Mouse (Mus musculus) ES-E14 (cell line): Measurements from ENCODE around the gene Rtp3. TPM values are rescaled to one million over a fixed set of nuclear protein-coding genes. Genes with fewer than 3 reads are reported as not detected.

ENCODE experiments used
- DNase-seq: peaks from one replicate; pipeline ENCODE4 v3.0.0-alpha.2; 2013; ENCODE audit warnings: low read depth, low spot score
- H3K27ac ChIP-seq: 2 replicates; pipeline ENCODE4 v1.5.1; 2012; ENCODE audit warnings: low read depth, mild to moderate bottlenecking, low read length, moderate library complexity, mixed read lengths; ENCODE audit not compliant: poor library complexity, insufficient read depth, severe bottlenecking
- H3K36me3 ChIP-seq: 2 replicates; pipeline ENCODE4 v1.6.1; 2012; ENCODE audit warnings: mild to moderate bottlenecking, low read length, moderate library complexity, mixed read lengths; ENCODE audit not compliant: control insufficient read depth, poor library complexity, insufficient read depth, severe bottlenecking
- H3K4me1 ChIP-seq, 2 experiments: fragments of 150-350 bp in 1 of 2; sonication (generic) in 1 of 2; 2 replicates each; pipeline ENCODE4 v1.6.1; 2012; ENCODE audit warnings: low read length in 2 of 2, mild to moderate bottlenecking in 1 of 2, mixed read lengths in 1 of 2; ENCODE audit not compliant: control insufficient read depth in 2 of 2, insufficient read depth in 2 of 2, poor library complexity in 1 of 2
- H3K4me3 ChIP-seq, 2 experiments: fragments of 150-350 bp in 1 of 2; sonication (generic) in 1 of 2; 2 replicates each; pipeline ENCODE4 v1.5.1; 2012; ENCODE audit warnings: low read length in 2 of 2, low read depth in 1 of 2, mild to moderate bottlenecking in 1 of 2, mixed read lengths in 1 of 2; ENCODE audit not compliant: insufficient read depth in 1 of 2, poor library complexity in 1 of 2, severe bottlenecking in 1 of 2
- H3K9ac ChIP-seq: 2 replicates; pipeline ENCODE4 v1.6.1; 2012; ENCODE audit warnings: low read depth, mild to moderate bottlenecking, low read length, mixed read lengths; ENCODE audit not compliant: poor library complexity, insufficient read depth, severe bottlenecking
- H3K9me3 ChIP-seq: fragments of 150-350 bp; sonication (generic); 2 replicates; pipeline ENCODE4 v1.6.1; 2012; ENCODE audit warnings: low read depth, mild to moderate bottlenecking, low read length; ENCODE audit not compliant: control insufficient read depth, insufficient read depth
- CHD2 ChIP-seq: IDR thresholded peaks from 2 replicates; pipeline ENCODE4 v1.6.1; 2014; ENCODE audit warnings: mild to moderate bottlenecking, low read depth, low read length, inconsistent platforms
- HCFC1 ChIP-seq: IDR thresholded peaks from 2 replicates; pipeline ENCODE4 v1.6.1; 2012; ENCODE audit warnings: low read length, inconsistent platforms, borderline replicate concordance; ENCODE audit not compliant: insufficient read depth
- MAFK ChIP-seq: IDR thresholded peaks from 2 replicates; pipeline ENCODE4 v1.6.1; 2014; ENCODE audit warnings: mild to moderate bottlenecking, low read depth, low read length, inconsistent platforms; ENCODE audit not compliant: insufficient read depth
- ZC3H11A ChIP-seq: IDR thresholded peaks from 2 replicates; pipeline ENCODE4 v1.6.1; 2012; ENCODE audit warnings: low read depth, mild to moderate bottlenecking, inconsistent platforms, low read length, borderline replicate concordance
- ZNF384 ChIP-seq: IDR thresholded peaks from 2 replicates; pipeline ENCODE4 v1.6.1; 2012; ENCODE audit warnings: low read depth, low read length, inconsistent platforms
- in situ Hi-C, 2 experiments: fragments of 600-800 bp; cut with MboI; formaldehyde crosslinking; loops; one replicate each; pipeline ENCODE4 v1.15.1; 2025; ENCODE audit warnings: low sequenced_read_pairs in 2 of 2, inconsistent platforms in 1 of 2; ENCODE audit not compliant: unreplicated experiment in 2 of 2
- total RNA-seq: library from RNA; depleted of rRNA; stranded (reverse); fragments of 300-350 nt; gene quantifications from 2 replicates; pipeline ENCODE4 v1.2.3, GENCODE M21; 2012

Gene Rtp3
- total RNA-seq, 1 experiment, result 0.62 TPM

DNA sequence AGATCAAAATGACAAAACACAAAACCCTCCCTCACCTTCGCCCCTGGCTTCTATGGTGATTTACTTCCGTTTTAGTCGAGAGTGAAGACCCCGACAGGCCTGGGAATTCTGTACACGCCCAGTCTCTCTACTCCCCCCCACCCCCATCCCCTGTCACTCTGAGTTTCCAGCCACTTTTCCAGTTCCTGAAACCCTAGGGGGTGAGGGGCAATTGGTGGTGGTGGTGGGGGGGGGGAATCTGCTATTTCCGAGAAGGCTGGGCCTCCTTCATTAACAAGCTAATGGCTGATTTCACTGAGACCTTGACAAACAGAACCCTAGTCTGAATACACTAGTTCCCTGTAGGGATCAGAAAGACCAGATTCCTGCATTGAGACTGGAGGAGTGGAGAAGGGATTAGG lies 43.1 kb downstream of the Rtp3 start:
- DNase-seq, result peak; percentile 94
- Histone ChIP-seq H3K27ac (peak overlapping the region; percentile 100), H3K4me1 (peaks cover 8 to 9% of the 10 kb centered on the region in 2 experiments; a peak in 3 of 4 replicates), H3K9ac (peak overlapping the region; percentile 89), H3K9me3 (no peaks in the 10 kb centered on the region), H3K36me3 (peaks cover 18% of the 10 kb centered on the region), H3K4me3 (peak overlapping the region; percentile 69 to 83)
- in situ Hi-C loops, result no loop called here
- TF ChIP-seq CHD2, result peak; percentile 77
- no peak for TF ChIP-seq ZNF384

DNA sequence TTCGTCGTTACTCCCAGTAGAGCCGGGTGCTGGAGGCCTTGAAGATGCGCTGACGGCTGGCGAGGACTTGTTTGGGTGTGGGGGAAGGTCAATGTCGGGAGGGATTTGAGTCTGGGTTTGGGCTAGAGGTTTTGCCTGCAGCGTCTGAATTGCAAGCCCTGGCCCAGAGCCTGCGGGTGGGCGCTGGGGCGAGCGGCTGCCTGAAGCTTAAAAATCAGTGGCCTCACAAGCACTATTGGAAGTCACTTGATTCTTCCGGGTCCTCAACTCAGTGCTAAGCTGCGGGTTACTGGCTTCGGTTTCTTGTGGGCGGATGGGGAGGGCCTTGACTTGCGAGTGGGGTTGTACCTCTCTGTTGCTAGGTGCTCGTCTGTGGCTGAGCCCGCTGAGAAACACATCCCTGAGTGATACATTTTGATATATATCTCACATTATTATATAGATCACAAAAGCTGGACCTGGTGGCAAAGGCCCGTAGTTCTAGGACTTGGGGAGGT lies 43.8 kb downstream of the Rtp3 start:
- TF ChIP-seq MAFK (no peak), ZC3H11A (no peak), ZNF384 (no peak), CHD2 (no peak)
- Histone ChIP-seq H3K9ac (peak overlapping the region; percentile 89), H3K4me3 (peak overlapping the region; percentile 69 to 83), H3K36me3 (peaks cover 25% of the 10 kb centered on the region), H3K4me1 (peaks cover 7 to 8% of the 10 kb centered on the region in 2 experiments; a peak in 3 of 4 replicates), H3K9me3 (no peaks in the 10 kb centered on the region), H3K27ac (peak overlapping the region; percentile 100)
- no peak for DNase-seq
- in situ Hi-C loops, result no loop called here

DNA sequence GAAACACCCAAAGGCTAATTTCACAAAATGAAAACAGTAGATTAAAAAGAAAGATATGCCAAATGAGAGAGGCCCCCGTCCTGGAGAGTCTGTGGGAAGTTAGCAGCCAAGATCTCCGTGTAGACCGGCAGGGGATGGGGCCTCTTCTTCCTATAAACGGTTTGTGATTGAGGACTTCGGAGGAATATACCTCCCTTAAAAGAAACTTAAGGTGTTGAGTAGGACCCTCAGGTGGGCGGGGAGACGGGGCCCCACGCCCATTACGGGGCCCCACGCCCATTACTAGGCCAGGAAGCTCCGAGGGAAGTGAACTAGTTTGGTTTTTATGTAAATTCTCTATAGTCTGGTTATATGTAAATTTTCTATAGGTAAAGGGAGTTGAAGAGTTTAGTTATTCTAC lies 44.5 kb downstream of the Rtp3 start, which contains the start of gene Tdgf1:
Tdgf1 (minus strand) TSS at position 233 of the 400 bp plus-strand sequence.
- peak within 1 kb of the TSS; percentile 69 to 83 for H3K4me3 ChIP-seq
- H3K4me1 ChIP-seq, result peaks cover 6 to 7% of the 10 kb centered on the region in 2 experiments; a peak in 2 of 4 replicates
- in situ Hi-C loops, result no loop called here
- peak within 1 kb of the TSS; percentile 100 for H3K27ac ChIP-seq
- DNase-seq, result peak; percentile 74
- H3K9me3 ChIP-seq, result no peaks in the 10 kb centered on the region
- H3K36me3 ChIP-seq, result peaks cover 31% of the 10 kb centered on the region
- peak within 1 kb of the TSS; percentile 89 for H3K9ac ChIP-seq
- TF ChIP-seq MAFK (no peak), ZC3H11A (no peak), ZNF384 (no peak), CHD2 (no peak), HCFC1 (no peak)

DNA sequence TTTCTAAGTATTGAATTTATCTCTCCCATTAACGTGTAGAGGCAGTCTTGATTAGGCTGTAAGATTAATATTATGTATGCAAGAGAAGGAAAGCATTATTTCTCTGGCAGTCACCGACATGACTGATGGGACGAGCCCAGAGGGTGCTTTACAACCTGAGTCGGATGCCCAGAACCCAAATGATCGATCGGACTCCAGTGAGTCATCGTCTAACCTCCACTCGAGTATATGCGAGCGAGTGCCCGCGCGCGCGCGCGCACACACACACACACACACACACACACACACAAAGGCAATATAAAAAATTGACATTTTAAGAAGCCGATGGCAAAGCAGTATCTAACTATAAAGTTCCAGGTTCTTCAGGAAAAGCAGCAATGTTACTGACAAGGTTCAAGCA lies 45.0 kb downstream of the Rtp3 start:
- peak overlapping the region; percentile 77 for H3K9ac ChIP-seq
- peaks cover 36% of the 10 kb centered on the region for H3K36me3 ChIP-seq
- peak overlapping the region; percentile 100 for H3K27ac ChIP-seq
- no peak for DNase-seq
- in situ Hi-C loops, result no loop called here
- peaks cover 3 to 5% of the 10 kb centered on the region in 2 experiments; a peak in 2 of 4 replicates for H3K4me1 ChIP-seq
- peak overlapping the region; percentile 69 to 83 for H3K4me3 ChIP-seq
- H3K9me3 ChIP-seq, result no peaks in the 10 kb centered on the region
- TF ChIP-seq ZNF384 (no peak), CHD2 (no peak), ZC3H11A (no peak), HCFC1 (no peak), MAFK (no peak)

DNA sequence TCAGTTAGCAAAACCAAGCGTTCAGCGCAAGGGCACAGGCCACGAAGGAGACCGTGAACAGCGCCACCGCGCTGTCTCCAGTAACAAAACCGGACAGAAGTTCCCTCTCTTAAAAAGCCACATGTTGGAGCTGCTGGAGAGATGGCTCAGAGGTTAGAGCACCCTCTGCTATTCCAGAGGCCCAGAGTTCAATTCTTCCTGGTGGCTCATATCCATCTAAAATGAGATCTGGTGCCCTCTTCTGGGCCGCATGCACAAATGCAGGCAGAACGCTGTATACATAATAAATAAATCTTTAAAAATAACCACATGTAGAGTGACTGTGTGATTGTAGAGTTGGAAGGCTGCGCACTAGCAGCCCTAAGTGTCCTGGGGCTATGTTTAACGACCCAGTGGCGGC lies 46.1 kb downstream of the Rtp3 start:
- Histone ChIP-seq H3K4me1 (peaks cover 3% of the 10 kb centered on the region in 2 experiments; a peak in 1 of 4 replicates), H3K4me3 (peak overlapping the region; percentile 69 to 83), H3K9me3 (no peaks in the 10 kb centered on the region), H3K9ac (peak overlapping the region; percentile 77), H3K27ac (peak overlapping the region; percentile 100), H3K36me3 (peaks cover 40% of the 10 kb centered on the region)
- TF ChIP-seq CHD2 (no peak), ZNF384 (no peak), MAFK (no peak), ZC3H11A (no peak), HCFC1 (no peak)
- in situ Hi-C loops, result no loop called here
- no peak for DNase-seq
